Mouse (Mus musculus) brain, embryonic 14.5 days (tissue): ENCODE results near the gene Sfswap.

Experiments
- CTCF ChIP-seq: fragments of 200-500 bp; IDR thresholded peaks from 2 replicates; pipeline ENCODE4 v1.5.1; 2012; ENCODE audit warnings: inconsistent platforms, mild to moderate bottlenecking, moderate library complexity, borderline replicate concordance; ENCODE audit not compliant: insufficient read depth, insufficient read length; ENCODE audit errors: extremely low read depth
- POLR2A ChIP-seq: fragments of 200-500 bp; IDR thresholded peaks from 2 replicates; pipeline ENCODE4 v1.6.1; 2012; ENCODE audit warnings: mild to moderate bottlenecking, inconsistent platforms, borderline replicate concordance; ENCODE audit not compliant: poor library complexity, insufficient read depth, insufficient read length, severe bottlenecking; ENCODE audit errors: extremely low read depth

- TF ChIP-seq CTCF (no peak), POLR2A (no peak)
Measured at GRCm38 (mm10) chr5:129524751-129525150, 23.7 kb downstream of the Sfswap start.
